Mouse (Mus musculus) spleen, postnatal 10 days (tissue): Measurements from ENCODE around the gene Glra2.
"Not testable (repeated sequence)": the region's sequence is repeated elsewhere in the genome, so short reads cannot be mapped to it uniquely, and the experiment has no call there.

Experiments
- DNase-seq, 2 experiments: peaks; one replicate each; pipeline ENCODE4 v3.0.0; 2021 to 2022; ENCODE audit warnings: low spot score in 2 of 2

Gene Glra2

DNA sequence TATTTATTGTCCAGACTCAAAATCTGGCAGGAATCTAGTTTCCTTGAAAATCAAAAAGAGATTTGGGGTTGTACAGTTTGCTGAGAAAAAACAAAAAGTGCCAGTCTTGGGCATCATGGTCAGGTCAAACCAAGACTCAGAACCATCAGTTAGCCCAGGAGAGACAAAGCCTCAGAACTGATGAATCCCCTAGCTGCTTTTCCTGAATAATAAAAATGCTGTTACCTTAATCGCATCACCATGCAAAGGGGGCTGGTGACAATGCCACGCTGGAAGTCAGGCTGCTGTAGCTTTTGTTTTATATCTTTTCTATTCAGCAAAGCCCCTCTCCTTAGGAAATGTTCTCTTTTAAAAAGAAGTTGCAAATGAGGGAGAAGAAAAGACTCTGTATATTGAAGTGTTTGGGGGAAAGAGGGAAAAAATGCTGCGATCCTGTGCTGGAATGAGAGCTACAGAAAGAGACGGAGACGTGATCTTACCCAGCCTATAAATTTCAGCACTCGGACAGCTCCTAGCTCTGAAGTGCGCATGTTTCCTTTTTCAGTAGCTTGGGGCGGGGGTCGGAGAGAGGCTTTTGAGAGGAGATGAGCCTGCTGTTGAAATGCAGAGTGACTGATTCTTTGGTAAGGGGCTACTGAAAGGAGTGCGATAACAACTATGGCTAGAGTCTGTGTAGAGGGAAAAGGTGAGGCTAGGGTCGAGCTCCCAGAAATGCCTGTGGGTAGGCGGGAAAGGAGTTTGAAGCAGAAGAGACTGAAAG, at the start of gene Glra2:
Gene Glra2 (minus strand): TSS at position 455 of the 760 bp plus-strand sequence.
- DNase-seq = no peak

DNA sequence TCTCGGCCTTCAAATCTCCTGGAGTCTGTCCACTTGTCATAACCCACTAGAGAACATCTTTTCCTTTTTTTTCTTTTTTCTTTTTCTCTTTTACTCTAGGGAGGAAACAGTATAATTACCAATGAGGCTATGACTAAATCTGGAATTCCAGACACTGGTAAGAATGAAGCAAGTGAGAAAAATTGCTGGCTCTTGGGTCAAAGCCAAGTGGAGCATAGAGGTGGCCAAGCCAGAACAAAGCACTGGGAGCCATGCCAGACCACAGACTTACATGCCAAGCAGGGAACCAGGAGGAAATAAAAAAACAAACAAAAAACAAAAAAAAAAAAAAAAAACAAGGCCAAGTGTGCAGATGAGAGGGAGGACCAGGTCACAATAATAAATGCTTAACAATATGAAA, 35.6 kb upstream of the Glra2 start:
- no peak for DNase-seq

- DNase-seq = no peak
Measured at GRCm38 (mm10) chrX:165344611-165345010, 17.4 kb upstream of the Glra2 start.

- no peak for DNase-seq
Measured at GRCm38 (mm10) chrX:165327699-165328333, 623 bp upstream of the Glra2 start.

GRCm38 (mm10) chrX:165193550-165193949, 133.6 kb downstream of the Glra2 start:
- DNase-seq = no peak

DNA sequence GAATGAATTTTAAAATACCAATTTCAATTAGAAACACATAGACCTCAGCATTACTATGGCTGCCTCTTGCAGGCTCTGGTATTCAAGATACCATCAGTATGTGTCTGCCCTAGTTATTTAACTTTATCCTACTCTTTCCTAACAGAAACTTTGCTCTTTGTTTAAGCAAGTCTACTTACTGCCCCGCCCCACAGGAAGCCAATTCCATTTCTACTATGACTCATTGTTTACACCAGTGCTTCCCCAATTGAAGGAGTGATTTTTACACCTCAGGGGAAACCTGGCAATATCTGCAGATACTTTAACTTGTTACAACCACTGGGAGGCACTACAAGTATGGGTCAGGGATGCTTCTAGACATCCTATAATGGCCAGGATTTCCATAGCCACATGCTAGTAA, 136.0 kb downstream of the Glra2 start:
- no peak for DNase-seq

DNA sequence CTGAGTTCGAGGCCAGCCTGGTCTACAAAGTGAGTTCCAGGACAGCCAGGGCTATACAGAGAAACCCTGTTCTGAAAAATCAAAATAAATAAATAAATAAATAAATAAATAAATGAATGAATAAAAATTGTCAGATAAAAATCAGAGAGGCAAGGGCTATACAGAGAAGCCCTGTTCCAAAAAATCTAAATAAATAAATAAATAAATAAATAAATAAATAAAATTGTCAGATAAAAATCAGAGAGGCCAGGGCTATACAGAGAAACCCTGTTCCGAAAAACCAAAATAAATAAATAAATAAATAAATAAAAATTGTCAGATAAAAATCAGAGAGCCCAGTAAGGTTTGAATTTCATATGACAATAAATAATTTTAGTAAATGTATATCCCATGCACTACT, 144.2 kb downstream of the Glra2 start:
- DNase-seq = not testable (repeated sequence)

DNA sequence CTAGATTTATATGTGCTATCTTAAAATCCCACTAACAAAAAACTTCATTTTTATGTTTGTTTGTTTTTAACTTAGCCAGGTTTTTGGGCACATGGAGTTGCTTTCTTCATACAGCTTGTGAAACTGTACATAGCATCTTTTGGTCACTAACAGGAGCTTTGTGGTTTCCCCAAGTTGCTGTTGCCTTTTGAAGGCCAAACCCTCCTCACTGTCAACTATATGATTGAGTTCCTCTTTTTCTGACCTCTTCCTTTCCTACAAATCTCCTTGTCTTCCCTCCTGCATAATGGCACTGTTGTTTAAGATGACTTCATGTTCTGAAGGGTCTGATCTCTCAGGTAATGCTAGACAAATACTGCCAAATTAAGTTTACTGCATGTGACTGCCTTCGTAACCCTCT, 170.6 kb downstream of the Glra2 start:
- DNase-seq = no peak

DNA sequence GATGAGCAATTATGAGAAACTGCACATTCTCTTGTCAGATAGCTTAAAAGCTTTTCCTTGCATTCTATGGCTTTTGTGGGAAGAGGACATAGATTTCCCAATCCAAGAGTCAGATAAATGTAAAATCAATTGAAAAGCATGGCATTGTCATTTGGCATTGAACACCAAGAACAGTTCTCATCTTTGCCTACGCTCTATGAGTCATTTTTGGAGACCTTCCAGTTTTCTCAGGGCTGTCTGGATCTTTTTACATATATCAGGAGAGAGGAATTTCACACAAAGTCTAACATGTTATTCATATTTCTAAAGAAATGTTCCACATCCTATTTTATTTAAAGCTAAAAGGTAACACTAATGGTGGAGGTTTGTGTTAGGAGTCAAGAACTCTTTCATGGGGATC, 223.0 kb downstream of the Glra2 start:
- no peak for DNase-seq
